Mouse (Mus musculus) c-Kit-positive CD71-positive TER-119-negative erythroid progenitor cells, embryonic 14.5 days (primary cell): ENCODE data around the gene Tubal3.
"Not testable (repeated sequence)": the region's sequence is repeated elsewhere in the genome, so short reads cannot be mapped to it uniquely, and the experiment has no call there.

Experiments
- DNase-seq: peaks from one replicate; pipeline ENCODE4 v3.0.0-alpha.2; 2013; ENCODE audit warnings: low read depth

Gene Tubal3

GRCm38 (mm10) chr13:3917571-3918311 is at the start of gene Tubal3, which contains the start of gene Net1:
Gene Tubal3 (plus strand): TSS chr13:3918274.
Gene Net1 (minus strand): TSS chr13:3918220.
- peak; percentile 83 for DNase-seq

- no peak for DNase-seq
These were observed 48.2 kb upstream of the Tubal3 start for GRCm38 (mm10) chr13:3869901-3870300.

GRCm38 (mm10) chr13:3872832-3873231 is 45.2 kb upstream of the Tubal3 start:
- no peak for DNase-seq

DNA sequence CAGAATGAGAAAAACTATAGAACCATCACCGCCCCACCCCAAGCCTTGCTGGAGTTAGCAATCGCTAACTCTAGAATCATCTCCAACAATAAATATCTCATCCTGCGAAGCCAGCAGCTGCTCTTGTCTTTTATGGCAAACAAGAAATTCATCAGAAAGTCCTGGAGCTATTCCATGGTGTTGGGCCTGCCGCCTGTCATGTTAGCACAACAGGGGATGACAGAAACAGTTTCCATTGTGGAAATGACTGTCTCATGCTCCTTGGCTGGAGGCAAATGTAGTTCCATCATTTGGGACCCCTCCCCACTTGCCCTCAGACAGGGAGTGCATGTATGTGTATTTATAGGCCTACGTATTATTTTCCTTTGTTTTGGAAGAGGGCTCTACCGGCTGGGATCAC is 41.6 kb upstream of the Tubal3 start:
- no peak for DNase-seq

DNA sequence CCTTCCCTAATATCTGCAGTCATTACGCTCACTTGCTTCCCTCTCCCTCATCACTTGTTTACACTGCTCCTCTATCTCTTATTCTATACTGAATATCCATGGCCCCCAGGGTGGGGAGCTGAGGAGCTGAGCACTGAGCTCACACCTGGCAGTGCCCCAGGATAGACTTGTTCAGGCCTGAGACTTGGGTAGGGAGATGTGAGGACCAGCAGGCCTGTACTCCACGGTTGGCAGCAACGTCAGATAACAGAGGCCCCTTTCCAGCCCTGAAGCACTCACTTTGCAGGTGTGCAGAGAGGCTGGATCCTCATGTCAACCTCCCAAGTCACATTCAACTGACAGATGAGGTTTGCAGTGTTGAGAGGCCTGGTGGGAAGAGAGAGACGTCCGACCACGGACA is 40.9 kb upstream of the Tubal3 start:
- no peak for DNase-seq

DNA sequence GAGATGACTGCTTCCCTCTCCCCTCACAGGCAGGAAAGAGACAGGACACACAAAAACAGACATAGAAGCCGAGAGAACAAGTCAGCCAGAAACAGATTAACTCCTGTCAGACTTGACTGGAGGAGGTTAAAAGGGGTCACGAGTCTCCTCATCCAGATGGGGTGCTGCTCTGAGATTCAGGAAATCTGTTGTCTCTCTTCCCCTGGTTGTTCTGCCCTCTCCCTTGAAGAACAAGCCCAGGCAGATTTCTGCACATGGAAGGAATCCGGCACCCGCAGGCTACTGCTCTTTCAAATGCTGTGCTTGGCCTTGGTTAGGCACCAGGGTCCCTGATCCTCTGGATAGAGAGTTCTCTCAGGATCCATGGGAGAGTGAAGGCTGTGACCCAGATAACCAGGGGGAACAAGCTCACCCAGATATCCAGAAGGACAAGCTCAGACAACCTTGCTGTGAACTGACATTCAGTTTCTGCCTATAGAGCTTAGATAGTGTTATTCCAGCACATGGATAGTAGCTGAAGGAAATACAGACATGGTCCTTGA is 40.3 kb upstream of the Tubal3 start:
- no peak for DNase-seq

DNA sequence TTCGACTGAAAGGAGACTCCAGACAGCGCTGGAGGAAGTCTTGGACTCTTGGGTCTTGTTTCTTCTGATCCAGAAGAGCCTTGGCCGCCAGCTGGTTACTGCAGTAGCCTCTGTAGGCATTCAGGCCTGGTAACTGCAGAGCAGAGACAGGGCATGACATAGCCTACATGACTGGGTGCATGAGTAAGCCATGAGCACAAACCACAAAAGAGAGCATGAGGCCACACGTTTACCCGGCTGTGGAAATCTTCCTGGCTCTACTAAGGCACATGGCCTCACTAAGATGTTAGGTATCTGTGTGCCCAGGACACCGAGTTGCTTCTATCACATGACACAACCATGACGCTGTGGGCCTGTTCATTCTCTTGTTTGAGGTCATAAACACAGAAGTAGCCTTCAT is 31.4 kb upstream of the Tubal3 start:
- no peak for DNase-seq

DNA sequence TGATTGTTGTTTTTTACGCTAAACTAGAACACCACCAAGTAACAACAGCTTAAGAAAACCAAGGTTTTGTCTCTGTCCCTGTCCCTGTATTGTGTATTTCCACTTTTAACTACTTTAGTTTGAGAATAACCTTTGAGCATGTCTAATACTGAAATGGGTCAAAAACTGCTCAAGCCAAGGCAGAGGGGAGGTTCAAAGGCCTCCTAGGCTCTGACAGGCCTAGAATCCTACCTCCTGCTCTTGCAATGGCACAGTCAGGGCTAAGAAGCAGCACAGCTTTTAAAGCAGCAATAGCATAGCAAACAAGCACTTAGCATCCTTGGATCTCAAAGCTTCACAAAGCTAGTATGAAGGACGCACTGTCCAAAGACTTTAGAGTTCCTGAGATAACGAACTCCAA is 29.0 kb upstream of the Tubal3 start:
- no peak for DNase-seq

DNA sequence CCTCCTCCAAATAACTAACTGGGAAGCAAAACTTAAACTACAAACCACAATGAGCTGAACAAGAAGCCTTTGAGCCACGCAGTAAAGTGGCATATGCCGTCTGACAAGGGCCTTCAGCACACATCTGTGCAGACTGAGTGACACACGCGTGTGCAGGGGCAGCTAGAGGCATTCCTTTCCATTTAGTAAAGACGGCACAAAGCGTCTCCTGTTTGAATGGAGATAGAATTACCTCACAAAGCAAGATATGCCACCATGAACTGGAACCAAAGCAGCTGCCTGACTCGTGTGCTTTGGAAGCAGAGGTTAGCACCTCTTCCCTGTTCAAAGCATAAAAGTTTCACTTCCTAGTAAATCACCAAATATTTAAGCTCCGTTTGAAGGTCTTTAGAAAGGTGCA is 28.0 kb upstream of the Tubal3 start:
- no peak for DNase-seq

DNA sequence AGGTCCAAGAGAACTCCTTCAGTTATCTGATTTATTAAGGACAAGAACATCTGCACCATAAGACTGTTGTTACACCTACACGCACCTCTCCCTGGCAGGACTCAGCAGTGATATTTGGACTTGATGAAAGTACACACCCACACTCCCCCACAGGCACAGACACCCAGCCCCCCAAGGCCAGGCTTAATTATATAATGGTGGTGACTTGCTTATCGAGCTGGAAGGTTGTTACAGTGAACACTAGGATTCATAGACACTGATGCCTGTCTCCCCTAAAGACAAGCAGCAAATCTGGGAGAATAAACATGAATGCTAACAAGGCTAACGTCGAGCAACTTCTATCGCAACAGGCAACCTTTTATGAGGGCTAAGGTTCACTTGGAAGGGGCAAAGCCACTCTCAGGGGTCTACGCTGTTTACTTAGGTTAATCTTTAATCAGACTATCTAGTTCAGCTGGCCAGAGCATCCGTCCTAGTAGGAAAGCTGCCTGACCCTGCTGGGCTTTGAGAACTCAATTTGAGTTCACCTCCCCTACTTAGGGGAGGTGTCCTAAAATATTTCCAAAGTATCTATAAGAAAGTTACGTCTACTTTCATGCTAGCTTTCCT is 26.5 kb upstream of the Tubal3 start:
- DNase-seq: no peak

GRCm38 (mm10) chr13:3892601-3893000 is 25.5 kb upstream of the Tubal3 start:
- no peak for DNase-seq

GRCm38 (mm10) chr13:3893126-3893734 is 24.8 kb upstream of the Tubal3 start:
- DNase-seq: peak; percentile 89

DNA sequence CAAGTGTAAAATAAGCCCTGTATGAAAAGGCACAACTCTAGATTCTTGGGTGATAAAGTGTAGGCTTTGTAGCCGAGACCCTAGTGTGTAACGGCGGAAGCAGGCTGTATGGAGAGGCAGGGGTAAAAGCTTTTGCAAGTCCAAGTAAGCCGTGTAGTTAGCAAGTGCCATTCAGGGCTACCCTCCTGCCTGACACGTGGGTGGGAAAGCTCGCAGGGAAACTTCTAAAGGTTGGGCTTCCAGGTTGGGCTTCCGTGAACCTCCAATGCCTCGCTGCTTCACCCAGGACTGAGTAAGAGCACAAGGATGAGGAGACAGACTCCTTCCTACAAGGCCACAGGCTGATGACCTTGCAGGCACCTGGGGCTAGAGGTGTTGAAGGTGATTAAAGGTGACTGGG is 23.5 kb upstream of the Tubal3 start:
- DNase-seq: no peak

GRCm38 (mm10) chr13:3895397-3895980 is 22.6 kb upstream of the Tubal3 start:
- no peak for DNase-seq

DNA sequence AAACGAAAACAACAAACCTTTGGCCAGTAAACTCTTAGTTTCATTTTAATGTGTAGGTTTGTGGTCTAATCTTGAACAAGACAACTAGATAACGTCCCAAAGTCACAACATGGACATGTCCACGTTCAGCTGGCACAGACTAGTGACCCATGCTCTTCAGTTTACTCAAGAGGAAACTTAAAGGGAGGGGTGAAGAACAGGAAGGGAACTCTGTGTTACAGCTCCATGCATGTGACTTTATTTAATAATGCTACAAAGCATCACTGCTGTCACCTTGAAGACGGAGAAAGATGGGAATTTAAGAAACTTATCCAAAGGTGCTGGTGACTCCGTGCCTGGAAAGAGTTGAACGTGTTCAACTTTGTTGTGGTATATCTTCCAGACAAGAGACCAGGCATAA is 22.0 kb upstream of the Tubal3 start:
- DNase-seq: no peak

- peak; percentile 67 for DNase-seq
These were observed 21.2 kb upstream of the Tubal3 start for GRCm38 (mm10) chr13:3896913-3897312.

DNA sequence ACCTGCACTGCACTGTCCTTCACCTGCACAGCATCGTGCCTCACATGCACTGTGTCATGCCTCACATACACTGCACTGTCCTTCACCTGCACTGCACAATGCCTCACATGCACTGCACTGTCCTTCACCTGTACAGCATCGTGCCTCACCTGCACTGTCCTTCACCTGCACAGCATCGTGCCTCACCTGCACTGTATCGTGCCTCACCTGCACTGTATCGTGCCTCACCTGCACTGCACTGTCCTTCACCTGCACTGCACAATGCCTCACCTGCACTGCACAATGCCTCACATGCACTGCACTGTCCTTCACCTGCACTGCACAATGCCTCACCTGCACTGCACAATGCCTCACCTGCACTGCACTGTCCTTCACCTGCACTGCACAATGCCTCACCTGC is 19.9 kb upstream of the Tubal3 start:
- not testable (repeated sequence) for DNase-seq

DNA sequence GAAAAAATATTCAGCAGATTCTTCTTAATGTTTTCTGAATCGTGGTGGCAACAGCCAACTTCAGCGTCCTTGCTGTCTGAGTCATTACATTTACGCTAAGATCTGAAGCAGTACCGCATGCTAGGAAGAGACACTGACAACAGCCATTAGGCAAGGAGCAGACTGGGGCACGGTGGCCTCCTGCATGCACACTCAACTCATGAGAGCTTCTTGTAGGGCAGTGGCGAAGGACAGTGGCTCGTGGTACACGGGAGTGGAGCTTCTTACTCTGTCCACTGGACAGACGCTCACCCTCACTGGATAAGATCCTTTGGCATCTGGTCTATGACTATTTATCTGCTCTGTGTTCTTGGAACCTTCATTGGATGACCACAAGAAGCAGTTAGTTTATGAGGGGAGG is 18.8 kb upstream of the Tubal3 start:
- DNase-seq: no peak

GRCm38 (mm10) chr13:3907151-3907696 is 10.8 kb upstream of the Tubal3 start:
- no peak for DNase-seq

DNA sequence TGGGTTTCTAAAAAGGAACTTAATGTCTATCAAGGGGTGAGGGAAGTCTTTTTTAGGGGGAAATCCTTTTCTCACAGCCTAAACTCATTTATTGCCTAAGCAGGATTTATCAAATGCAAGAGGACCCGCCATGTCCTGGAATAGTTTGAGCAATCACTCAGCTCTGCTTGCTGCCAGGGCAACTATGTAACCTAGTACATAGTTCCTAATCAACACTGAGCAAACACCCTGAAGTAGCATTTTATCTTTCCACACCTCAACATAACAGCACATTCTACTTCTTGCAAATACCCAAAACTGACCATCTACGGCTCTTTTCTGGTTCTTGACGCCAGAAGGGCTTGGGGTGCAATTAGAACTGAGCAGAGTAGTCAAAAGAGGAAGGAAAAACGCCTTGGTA is 9.8 kb upstream of the Tubal3 start:
- no peak for DNase-seq

DNA sequence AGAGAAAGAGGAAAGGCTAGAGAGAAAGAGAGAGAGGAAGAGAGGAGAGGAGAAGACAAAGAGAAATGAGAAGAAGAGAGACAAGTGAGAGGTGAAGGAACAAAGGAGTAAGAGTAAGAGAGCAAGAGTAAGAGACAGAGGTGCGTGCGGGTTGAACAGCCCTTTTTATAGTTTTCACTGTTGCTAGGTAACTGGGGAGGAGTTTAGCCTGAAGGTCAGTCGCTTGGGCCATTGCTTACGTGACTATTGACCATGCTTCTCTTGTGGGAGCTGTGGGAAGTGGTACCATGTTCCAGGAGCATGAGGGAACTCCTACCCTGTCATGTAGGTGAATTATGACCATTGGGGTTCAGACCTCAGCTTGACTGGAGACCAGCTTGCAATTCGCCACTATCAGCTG is 7.7 kb upstream of the Tubal3 start:
- DNase-seq: no peak

DNA sequence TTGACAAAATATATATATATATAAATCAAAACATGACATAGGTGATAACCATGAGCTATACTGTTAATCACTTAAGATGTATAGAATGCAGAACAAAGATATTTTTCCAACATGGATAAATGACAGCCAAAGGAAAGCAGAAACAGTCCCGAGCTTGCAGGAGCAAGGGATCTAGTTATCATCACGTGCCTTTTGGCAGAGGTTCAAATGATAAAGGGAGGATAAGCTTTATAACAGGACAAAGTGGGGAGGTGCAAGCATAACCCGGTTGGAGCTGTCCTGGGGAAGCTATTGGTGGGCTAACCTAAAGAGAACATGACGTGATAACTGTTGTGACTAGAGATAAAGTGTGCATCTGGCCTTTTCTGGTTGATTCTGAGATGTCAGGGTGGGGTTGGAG is 4.6 kb upstream of the Tubal3 start:
- DNase-seq: no peak

- DNase-seq: no peak
These were observed 6.4 kb downstream of the Tubal3 start for GRCm38 (mm10) chr13:3924483-3924882.
